Mouse (Mus musculus) stomach, postnatal 0 days (tissue): Measurements from ENCODE around the gene Sardh.

ENCODE experiments used
- CTCF ChIP-seq: IDR thresholded peaks from 2 replicates; pipeline ENCODE4 v1.5.1; 2016; ENCODE audit warnings: antibody characterized with exemption, low read depth, mild to moderate bottlenecking, moderate library complexity
- EP300 ChIP-seq: optimal IDR thresholded peaks from 2 replicates; pipeline ENCODE3; 2016; ENCODE audit warnings: antibody characterized with exemption

DNA sequence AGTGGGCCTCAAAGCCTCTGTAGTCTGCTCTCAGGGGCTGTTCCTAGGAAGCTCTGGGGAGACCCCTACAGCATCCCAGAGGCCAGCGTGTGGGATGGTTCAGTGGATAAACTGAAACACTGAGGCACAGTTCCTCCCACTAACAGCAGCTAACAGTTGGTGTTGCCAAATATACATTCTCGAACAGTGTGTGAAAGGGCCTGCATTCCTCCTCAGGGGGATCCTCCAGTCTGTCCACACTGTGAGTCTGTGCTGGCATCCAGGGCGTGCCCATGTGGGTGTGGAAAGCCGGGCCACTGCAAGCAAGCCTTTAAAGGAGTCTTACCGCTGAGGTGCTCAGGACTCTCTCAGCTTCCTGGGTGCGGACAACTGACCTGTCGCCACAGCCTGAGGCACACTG is 21.6 kb downstream of the Sardh start:
- TF ChIP-seq CTCF (no peak), EP300 (no peak)
